ENCODE assay signal across 9 mouse cellular contexts in the genomic region with DNA sequence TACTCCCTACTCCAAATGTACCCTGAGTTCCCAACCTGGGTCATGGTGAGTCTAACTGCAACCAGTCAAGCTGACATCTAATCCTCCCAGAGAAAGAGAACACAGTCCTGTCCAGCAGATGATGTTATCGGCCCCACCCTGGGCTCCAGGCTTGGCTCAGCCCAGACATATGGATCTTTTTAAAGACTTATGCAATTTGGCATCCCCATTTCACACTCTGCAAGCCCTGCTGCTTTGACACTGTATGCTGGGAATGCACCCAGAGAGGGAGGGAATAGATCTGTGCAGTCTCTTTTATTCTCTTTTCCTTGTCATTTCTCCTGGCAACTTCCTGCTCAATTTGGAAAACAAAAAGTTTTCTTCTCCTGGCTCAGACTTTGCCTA. TPM values are rescaled to one million over a fixed set of nuclear protein-coding genes. Genes with fewer than 3 reads are reported as not detected.
DNase-seq lines count a peak whose midpoint lies in the region; ATAC-seq lines count a peak whose summit lies in the region.
"Had no signal": no experiment of that assay in that cellular context is flagged by ENCODE, and none has a peak within 500 bp of the region (broad histone marks: within the 10 kb centered on the region; RNA-seq: fewer than 3 reads in every experiment).

No protein-coding gene starts in this region.

- H3K27ac ChIP-seq in lung, embryonic 15.5 days: peak overlapping the region; percentile 84
- H3K27ac ChIP-seq in neural tube, embryonic 15.5 days (replicated peaks): no peak overlapping the region

- no peaks in the 10 kb centered on the region for H3K9me3 ChIP-seq in lung, embryonic 15.5 days
- H3K9me3 ChIP-seq in neural tube, embryonic 15.5 days (replicated peaks): no peaks in the 10 kb centered on the region

- no peak overlapping the region for H3K9ac ChIP-seq in lung, embryonic 15.5 days
- H3K9ac ChIP-seq in neural tube, embryonic 15.5 days (replicated peaks): no peak overlapping the region

- WGBS in lung, embryonic 15.5 days: 43% methylated on average over 1 of the region's 1 CpGs
- 66% methylated on average over 1 of the region's 1 CpGs for WGBS in neural tube, embryonic 15.5 days

- peaks cover 46% of the 10 kb centered on the region for H3K4me1 ChIP-seq in lung, embryonic 15.5 days
- H3K4me1 ChIP-seq in neural tube, embryonic 15.5 days: no peaks in the 10 kb centered on the region

- no peaks in the 10 kb centered on the region for H3K36me3 ChIP-seq in lung, embryonic 15.5 days
- no peaks in the 10 kb centered on the region for H3K36me3 ChIP-seq in neural tube, embryonic 15.5 days

- H3K4me3 ChIP-seq in lung, embryonic 15.5 days: no peak overlapping the region
- no peak overlapping the region for H3K4me3 ChIP-seq in neural tube, embryonic 15.5 days (replicated peaks)

- DNase-seq in frontal cortex, postnatal 25 days (ENCODE audit: low spot score in 2 of 2): no peak
- DNase-seq in NIH3T3 (ENCODE audit: low read depth): peak; percentile 95
- peak; percentile 78 for DNase-seq in gastrocnemius, adult 18-20 months (ENCODE audit: low spot score)
- no peak for DNase-seq in ovary, postnatal 10 days (ENCODE audit: low spot score)
- DNase-seq in right cerebral cortex, postnatal 14 days: no peak
- DNase-seq: adrenal gland, postnatal 36 days had no signal

- H3K27me3 ChIP-seq in lung, embryonic 15.5 days: no peaks in the 10 kb centered on the region
- no peaks in the 10 kb centered on the region for H3K27me3 ChIP-seq in neural tube, embryonic 15.5 days (replicated peaks)

- peak; percentile 89 for ATAC-seq in frontal cortex, adult (ENCODE audit: low TSS enrichment)
- peak; percentile 89 for ATAC-seq in lung, embryonic 15.5 days (ENCODE audit: borderline replicate concordance, extremely low read depth, low FRiP score, low TSS enrichment)
- ATAC-seq in neural tube, embryonic 15.5 days (ENCODE audit: low FRiP score): no peak

- H3K4me2 ChIP-seq in lung, embryonic 15.5 days: no peak overlapping the region
- no peak overlapping the region for H3K4me2 ChIP-seq in neural tube, embryonic 15.5 days

RNA-seq across cellular contexts. Expression of a gene that starts 8.7 kb away (rescaled TPM):
- 10 to 100 TPM; 26.6 to 37.0 TPM for total RNA-seq in gastrocnemius, adult 18-20 months (2021)
- 179 and 183 TPM in 2 replicates for polyA plus RNA-seq in lung, embryonic 15.5 days (2015; fragmentation: Nextera tagmentation; extraction: Ambion mirVana)
- 29.4 and 39.4 TPM in 2 replicates for polyA plus RNA-seq in neural tube, embryonic 15.5 days (2015; fragmentation: Nextera tagmentation; extraction: Ambion mirVana)

Comparison
In these comparisons a context has a peak if more than half of its experiments do, and no peak if none do; other contexts are left out.
1. DNase-seq: peak in NIH3T3 (single experiment) and gastrocnemius, adult 18-20 months (single experiment); none in frontal cortex, postnatal 25 days (0 of 2), ovary, postnatal 10 days (single experiment) and right cerebral cortex, postnatal 14 days (single experiment).